Mouse (Mus musculus) midbrain, embryonic 16.5 days (tissue): ENCODE data around the gene Flywch2. TPM values are rescaled to one million over a fixed set of nuclear protein-coding genes. Genes with fewer than 3 reads are reported as not detected.

ENCODE experiments used
- ATAC-seq: fragments of 200-750 bp; cut with Nextera tagmentation; 2 replicates; pipeline ENCODE4 v1.8.0; 2017; ENCODE audit warnings: moderate TSS enrichment
- H3K27ac ChIP-seq: fragments of 300-500 bp; sonication (generic); 2 replicates; pipeline ENCODE4 v1.5.1; 2014; ENCODE audit warnings: mild to moderate bottlenecking, low read length, mixed read lengths
- H3K27me3 ChIP-seq: fragments of 300-500 bp; sonication (generic); 2 replicates; pipeline ENCODE4 v1.6.1; 2014; ENCODE audit warnings: low read depth, low read length, mixed read lengths; ENCODE audit not compliant: control insufficient read depth, insufficient read depth
- H3K36me3 ChIP-seq: fragments of 300-500 bp; sonication (generic); 2 replicates; pipeline ENCODE4 v1.6.1; 2014; ENCODE audit warnings: mild to moderate bottlenecking, low read length, moderate library complexity, mixed read lengths; ENCODE audit not compliant: control insufficient read depth, insufficient read depth
- H3K4me1 ChIP-seq: fragments of 300-500 bp; sonication (generic); 2 replicates; pipeline ENCODE4 v1.6.1; 2014; ENCODE audit warnings: mild to moderate bottlenecking, low read length, mixed read lengths; ENCODE audit not compliant: control insufficient read depth, insufficient read depth
- H3K4me2 ChIP-seq: fragments of 300-500 bp; sonication (generic); 2 replicates; pipeline ENCODE4 v1.6.1; 2014; ENCODE audit warnings: mild to moderate bottlenecking, low read length, mixed read lengths
- H3K4me3 ChIP-seq: fragments of 300-500 bp; sonication (generic); 2 replicates; pipeline ENCODE4 v1.5.1; 2014; ENCODE audit warnings: low read depth, mild to moderate bottlenecking, low read length, moderate library complexity, mixed read lengths
- H3K9ac ChIP-seq: fragments of 300-500 bp; sonication (generic); 2 replicates; pipeline ENCODE4 v1.6.1; 2014; ENCODE audit warnings: low read depth, low read length, mixed read lengths
- H3K9me3 ChIP-seq: fragments of 300-500 bp; sonication (generic); replicated peaks from 2 replicates; pipeline ENCODE4 v1.6.1; 2014; ENCODE audit warnings: mild to moderate bottlenecking, low read length, mixed read lengths; ENCODE audit not compliant: control insufficient read depth, poor library complexity, severe bottlenecking
- WGBS: fragments of 180-500 bp; shearing (Covaris S2); extraction: QIAGEN DNeasy Blood & Tissue Kit; methylation state at CpG from one replicate; pipeline ENCODE4 v1.1.7; 2014; 5-methylcytosine and 5-hydroxymethylcytosine counted together
- polyA plus RNA-seq: library from polyadenylated mRNA; unstranded; fragments of >200 nt; fragmentation: Nextera tagmentation; extraction: Ambion mirVana; gene quantifications from 2 replicates; pipeline ENCODE4 v1.2.1, GENCODE M21; 2015

The Flywch2 gene
- polyA plus RNA-seq, 1 experiment from 2014 or later, result 81.3 TPM

DNA sequence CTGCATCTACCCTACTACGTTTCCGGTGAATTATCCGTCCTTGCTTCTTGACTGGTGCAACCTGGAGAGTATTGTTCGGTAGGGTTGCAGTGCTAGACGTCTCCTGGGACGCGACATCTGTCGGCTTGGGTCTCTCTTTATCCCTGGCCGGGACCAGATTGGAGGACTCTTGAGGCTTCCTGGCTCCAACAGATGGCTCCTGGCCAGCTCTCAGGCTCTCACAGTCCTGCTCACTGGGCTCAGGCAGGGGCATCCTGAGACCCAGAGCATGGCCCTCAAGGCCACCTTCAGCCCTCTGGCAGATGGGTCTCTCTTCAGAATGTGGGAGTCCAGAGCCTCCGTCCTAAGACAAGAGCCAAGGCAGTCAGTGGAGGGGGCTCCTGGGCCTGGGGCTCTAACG, 22.9 kb downstream of the Flywch2 start:
- H3K4me3 ChIP-seq, result no peak overlapping the region
- H3K9ac ChIP-seq, result no peak overlapping the region
- H3K27ac ChIP-seq, result no peak overlapping the region
- 0 out of 2 replicates have a peak, but pooled peaks have one; percentile 7 for ATAC-seq
- H3K9me3 ChIP-seq, result no peaks in the 10 kb centered on the region
- H3K4me1 ChIP-seq, result no peaks in the 10 kb centered on the region
- H3K27me3 ChIP-seq, result no peaks in the 10 kb centered on the region
- peaks cover 33% of the 10 kb centered on the region for H3K36me3 ChIP-seq
- 86% methylated on average over 11 of the region's 11 CpGs for WGBS
- H3K4me2 ChIP-seq, result no peak overlapping the region

DNA sequence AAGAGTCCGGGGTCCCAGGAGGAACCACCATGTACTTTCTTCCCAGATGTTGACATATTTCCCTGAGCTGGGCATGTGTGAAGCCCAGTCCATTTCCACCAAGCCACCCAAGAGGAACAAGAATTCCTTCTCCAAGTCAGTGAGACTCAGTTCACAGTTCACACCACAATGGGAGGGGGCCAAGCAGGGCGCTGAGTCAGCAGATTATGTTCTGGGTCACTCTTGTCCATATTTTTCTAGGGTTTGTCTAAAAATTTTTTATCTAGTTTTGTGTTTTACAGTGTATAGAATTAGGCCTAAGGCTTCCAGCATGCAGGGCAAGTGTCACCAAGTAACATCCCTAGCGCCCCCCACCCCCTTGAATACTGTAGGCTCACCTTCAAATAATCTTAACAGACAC, 24.7 kb downstream of the Flywch2 start:
- no peak for ATAC-seq
- Histone ChIP-seq H3K9me3 (no peaks in the 10 kb centered on the region), H3K27me3 (no peaks in the 10 kb centered on the region), H3K27ac (no peak overlapping the region), H3K4me3 (no peak overlapping the region), H3K4me2 (no peak overlapping the region), H3K4me1 (no peaks in the 10 kb centered on the region), H3K9ac (no peak overlapping the region), H3K36me3 (peaks cover 50% of the 10 kb centered on the region)
- WGBS, result 96% methylated on average over 3 of the region's 3 CpGs

DNA sequence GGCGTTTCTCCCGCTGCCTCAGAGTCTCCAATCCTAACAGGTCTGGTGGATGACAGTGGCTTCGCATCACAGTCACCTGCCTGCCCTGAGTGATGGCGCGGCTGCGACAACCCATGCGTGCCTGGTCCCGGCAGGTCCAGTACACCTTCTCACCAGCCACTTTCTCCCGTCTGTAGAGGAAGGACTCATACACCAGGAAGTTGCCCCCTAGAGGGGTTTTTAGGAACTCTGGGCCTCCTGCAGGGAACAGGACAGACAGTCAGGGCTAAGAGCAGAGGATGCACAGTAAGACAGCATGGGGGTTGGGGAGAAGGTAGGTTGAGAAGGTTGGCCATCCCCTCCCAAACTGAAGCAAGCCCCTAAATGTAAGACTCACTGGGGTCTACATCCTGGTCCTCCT, 25.6 kb downstream of the Flywch2 start:
- no peak overlapping the region for H3K4me3 ChIP-seq
- no peaks in the 10 kb centered on the region for H3K9me3 ChIP-seq
- no peaks in the 10 kb centered on the region for H3K4me1 ChIP-seq
- no peak overlapping the region for H3K27ac ChIP-seq
- no peak overlapping the region for H3K9ac ChIP-seq
- no peak overlapping the region for H3K4me2 ChIP-seq
- ATAC-seq, result no peak
- WGBS, result 96% methylated on average over 9 of the region's 9 CpGs
- H3K36me3 ChIP-seq, result peaks cover 59% of the 10 kb centered on the region
- no peaks in the 10 kb centered on the region for H3K27me3 ChIP-seq

DNA sequence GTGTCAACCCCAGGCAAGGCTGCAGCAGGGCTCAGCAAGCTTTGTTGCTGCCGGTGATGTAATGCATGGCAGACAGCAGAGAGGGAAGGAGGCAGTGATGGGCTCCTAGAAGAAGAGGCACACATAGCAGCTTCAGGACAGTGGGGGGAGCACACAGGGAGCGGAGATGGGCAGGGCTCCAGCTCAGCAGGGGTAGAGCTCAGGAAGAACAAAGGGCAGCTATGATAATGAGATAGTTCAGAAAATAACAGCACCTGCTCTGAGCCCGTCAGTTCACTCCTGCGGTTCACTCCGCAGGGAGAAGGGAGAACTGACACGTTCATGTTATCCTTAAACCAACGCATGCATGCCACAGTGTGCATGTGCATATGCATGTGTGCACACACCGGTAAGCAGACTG, 27.1 kb downstream of the Flywch2 start:
- no peaks in the 10 kb centered on the region for H3K9me3 ChIP-seq
- no peak overlapping the region for H3K4me2 ChIP-seq
- WGBS, result 57% methylated on average over 8 of the region's 8 CpGs
- H3K4me1 ChIP-seq, result no peaks in the 10 kb centered on the region
- peaks cover 62% of the 10 kb centered on the region for H3K36me3 ChIP-seq
- ATAC-seq, result no peak
- H3K9ac ChIP-seq, result no peak overlapping the region
- no peak overlapping the region for H3K27ac ChIP-seq
- H3K27me3 ChIP-seq, result no peaks in the 10 kb centered on the region
- no peak overlapping the region for H3K4me3 ChIP-seq

DNA sequence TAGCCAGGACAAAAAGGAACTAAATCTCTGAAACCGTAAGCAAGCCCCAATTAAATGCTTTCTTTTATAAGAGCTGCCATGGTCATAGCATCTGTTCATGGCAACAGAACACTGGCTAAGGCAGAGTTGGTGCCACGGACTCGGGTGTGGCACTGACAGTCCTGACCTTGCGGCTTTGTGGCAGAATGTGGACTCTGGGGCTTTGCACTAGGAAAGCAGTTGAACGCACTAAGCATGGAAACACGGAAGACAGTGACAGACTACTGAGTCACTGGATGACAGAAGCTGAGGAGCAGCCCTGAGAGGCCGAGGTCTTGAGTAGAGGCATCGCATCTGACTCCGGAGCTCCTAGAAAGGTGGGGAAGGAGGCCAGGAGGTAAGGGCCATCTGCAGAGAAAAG, 28.3 kb downstream of the Flywch2 start:
- H3K27ac ChIP-seq, result no peak overlapping the region
- ATAC-seq, result no peak
- H3K4me2 ChIP-seq, result no peak overlapping the region
- H3K36me3 ChIP-seq, result peaks cover 74% of the 10 kb centered on the region
- H3K9ac ChIP-seq, result no peak overlapping the region
- no peak overlapping the region for H3K4me3 ChIP-seq
- WGBS, result 98% methylated on average over 9 of the region's 9 CpGs
- H3K27me3 ChIP-seq, result no peaks in the 10 kb centered on the region
- H3K9me3 ChIP-seq, result no peaks in the 10 kb centered on the region
- no peaks in the 10 kb centered on the region for H3K4me1 ChIP-seq

DNA sequence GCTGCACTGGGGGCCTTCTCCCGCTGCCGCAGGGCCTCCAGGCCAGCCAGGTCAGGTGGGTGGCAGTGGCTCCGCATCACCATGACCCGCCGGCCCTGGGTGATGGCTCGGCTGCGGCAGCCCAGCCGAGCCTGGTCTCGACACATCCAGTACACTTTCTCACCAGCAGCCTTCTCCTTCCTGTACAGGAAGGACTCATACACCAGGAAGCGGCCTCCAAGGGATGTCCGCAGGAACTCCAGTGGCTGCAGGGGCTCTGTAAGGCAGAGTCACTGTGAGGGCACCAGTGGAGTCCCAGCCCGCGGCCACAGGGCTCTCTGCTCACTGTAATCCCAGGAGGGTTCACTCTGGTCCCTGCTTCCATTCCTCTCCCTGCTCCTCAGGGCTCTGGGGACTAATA, 30.2 kb downstream of the Flywch2 start:
- Histone ChIP-seq H3K27ac (no peak overlapping the region), H3K9ac (no peak overlapping the region), H3K27me3 (no peaks in the 10 kb centered on the region), H3K4me1 (no peaks in the 10 kb centered on the region), H3K4me3 (no peak overlapping the region), H3K4me2 (no peak overlapping the region), H3K9me3 (no peaks in the 10 kb centered on the region), H3K36me3 (peaks cover 78% of the 10 kb centered on the region)
- no peak for ATAC-seq
- 94% methylated on average over 13 of the region's 13 CpGs for WGBS

DNA sequence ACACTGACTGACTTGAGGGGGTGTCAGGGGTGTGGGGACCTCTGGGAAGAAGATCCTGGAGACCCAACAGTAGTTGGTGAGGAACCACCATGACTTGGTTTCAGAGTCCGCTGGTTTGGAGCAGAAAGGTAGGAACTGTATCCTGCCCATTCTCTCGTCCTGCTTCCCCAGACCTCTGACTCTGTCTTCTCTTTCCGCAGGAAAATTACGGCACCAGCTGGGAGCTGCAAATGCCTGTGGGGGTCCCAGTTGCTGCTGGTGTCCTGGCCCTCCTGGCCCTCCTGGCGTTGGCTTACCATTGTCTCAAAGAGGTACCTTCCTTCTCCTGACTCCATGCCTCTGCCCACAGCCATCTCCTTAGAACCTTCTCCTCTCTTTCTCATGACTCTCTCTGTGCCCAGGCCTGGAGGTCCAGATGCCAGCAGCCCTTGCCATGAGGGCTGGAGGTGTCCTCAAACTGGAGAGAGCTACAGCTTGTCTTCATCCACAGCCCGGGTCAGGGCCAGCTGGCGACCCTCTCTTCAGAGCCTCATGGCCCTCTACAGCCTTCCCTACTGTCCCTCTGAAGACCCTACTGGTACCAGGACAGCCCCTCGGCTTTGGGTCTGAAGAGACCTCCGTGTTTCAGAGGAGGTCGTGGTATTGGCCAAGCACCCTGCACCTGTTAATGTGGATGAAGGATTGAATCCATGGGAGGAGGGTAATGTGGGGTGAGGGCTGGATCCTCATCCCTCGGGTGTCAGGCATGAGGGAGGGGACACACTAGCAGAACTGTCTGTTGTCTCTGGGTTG, 36.3 kb downstream of the Flywch2 start:
- Histone ChIP-seq H3K4me2 (no peak overlapping the region), H3K9ac (no peak overlapping the region), H3K9me3 (no peaks in the 10 kb centered on the region), H3K4me1 (peaks cover 13% of the 10 kb centered on the region), H3K27ac (no peak overlapping the region), H3K4me3 (no peak overlapping the region), H3K27me3 (peaks cover 8% of the 10 kb centered on the region), H3K36me3 (peaks cover 26% of the 10 kb centered on the region)
- ATAC-seq, result no peak
- WGBS, result 89% methylated on average over 11 of the region's 11 CpGs

DNA sequence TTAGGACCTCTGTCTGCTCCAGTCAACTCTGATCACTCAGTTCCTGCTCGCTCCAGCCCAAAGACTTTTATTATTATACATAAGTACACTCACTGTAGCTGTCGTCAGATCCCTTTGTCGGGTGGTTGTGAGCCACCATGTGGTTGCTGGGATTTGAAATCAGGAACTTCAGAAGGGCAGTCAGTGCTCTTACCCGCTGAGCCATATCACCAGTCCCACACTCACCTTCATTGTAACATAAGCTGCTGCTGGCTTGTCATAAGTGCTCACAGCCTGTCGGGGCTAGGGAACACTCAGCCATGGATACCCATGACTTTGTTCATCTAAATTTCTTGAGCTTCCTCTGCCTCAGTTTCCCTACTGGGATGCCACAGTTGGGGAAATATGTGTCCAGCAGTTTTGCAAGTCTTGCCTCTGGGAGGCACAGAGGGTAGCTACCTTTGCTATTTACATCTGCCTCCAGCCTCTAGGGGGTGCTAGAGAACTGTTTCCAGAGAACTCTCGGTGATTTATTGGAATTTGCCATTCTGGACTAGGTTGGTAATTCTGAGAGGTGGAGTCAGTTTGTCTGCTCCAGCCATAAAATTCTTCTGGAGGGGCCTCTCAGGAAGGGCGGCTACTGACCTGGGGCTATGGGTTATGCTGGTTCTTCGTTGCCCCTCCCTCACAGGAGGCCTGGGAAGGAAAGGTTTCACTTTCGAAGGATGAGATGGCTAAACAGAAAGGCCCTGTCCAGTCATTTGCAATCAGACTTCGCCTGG, 37.1 kb downstream of the Flywch2 start:
- no peak overlapping the region for H3K4me3 ChIP-seq
- no peak overlapping the region for H3K4me2 ChIP-seq
- no peak overlapping the region for H3K9ac ChIP-seq
- 40% methylated on average over 10 of the region's 10 CpGs for WGBS
- H3K27me3 ChIP-seq, result peaks cover 16% of the 10 kb centered on the region
- no peaks in the 10 kb centered on the region for H3K9me3 ChIP-seq
- H3K4me1 ChIP-seq, result peaks cover 13% of the 10 kb centered on the region
- H3K27ac ChIP-seq, result no peak overlapping the region
- ATAC-seq, result no peak
- H3K36me3 ChIP-seq, result peaks cover 24% of the 10 kb centered on the region

DNA sequence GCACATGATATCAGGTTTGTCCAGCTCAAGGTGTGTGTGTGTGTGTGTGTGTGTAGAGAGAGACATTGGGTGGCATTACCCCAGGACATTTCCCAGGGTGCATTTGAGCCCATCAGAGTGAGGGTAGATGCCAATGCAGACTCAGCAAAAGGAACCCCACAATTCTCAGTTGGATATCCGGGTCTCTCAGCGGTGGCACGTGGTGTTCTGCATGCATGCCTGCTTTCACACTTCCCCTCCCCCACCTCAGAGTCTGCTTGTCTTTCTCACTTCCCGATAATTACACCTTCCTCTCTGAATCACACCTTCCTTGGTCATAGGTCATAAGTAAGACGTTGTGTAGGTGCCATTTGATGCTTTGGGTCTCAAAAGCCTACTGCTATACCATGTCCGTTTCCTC, 37.9 kb downstream of the Flywch2 start:
- Histone ChIP-seq H3K27me3 (peaks cover 24% of the 10 kb centered on the region), H3K27ac (no peak overlapping the region), H3K4me2 (no peak overlapping the region), H3K9ac (no peak overlapping the region), H3K36me3 (peaks cover 16% of the 10 kb centered on the region), H3K4me1 (peaks cover 13% of the 10 kb centered on the region), H3K9me3 (no peaks in the 10 kb centered on the region), H3K4me3 (no peak overlapping the region)
- 43% methylated on average over 6 of the region's 6 CpGs for WGBS
- no peak for ATAC-seq
